Mouse (Mus musculus) spleen, embryonic (tissue): ENCODE data around the gene Aff1.

Experiments
- CTCF ChIA-PET: fragments of 350-600 bp; sonication (Branson Sonifier 250); formaldehyde crosslinking; loops from one replicate; lab custom pipeline; 2022; lab: Charles Lee

The Aff1 gene

DNA sequence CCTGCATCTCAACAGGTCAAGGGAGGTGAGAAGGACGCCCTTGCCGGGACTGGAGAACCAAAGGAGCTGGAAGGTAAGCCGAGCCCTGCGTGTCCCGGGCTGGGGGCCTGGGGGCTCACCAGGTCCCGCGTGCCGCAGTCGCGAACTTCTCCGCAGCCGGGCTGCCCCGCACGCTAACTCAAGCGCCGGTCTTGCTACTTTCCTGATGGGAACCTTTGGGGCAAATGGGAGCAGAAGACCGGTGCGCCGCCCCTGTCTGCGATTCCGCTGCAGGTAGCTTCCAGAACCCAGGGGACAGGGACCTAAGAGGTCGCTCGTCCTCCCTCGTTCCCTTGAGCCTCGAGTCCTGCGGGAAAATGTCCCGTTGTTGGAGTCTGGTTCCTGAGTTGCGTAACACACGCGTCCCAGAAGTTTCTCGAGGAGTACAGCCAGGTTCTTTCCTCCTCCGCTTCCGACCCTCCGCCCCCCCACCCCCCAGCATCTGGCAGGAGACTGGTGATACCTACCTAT is 412 bp downstream of the Aff1 start:
- CTCF ChIA-PET = interaction anchor here (0.6 to 1.7 kb wide), 5 partner anchors 8 to 126 kb away, joined by 3 to 8 read pairs (median 4); no protein-coding TSS in a partner anchor

DNA sequence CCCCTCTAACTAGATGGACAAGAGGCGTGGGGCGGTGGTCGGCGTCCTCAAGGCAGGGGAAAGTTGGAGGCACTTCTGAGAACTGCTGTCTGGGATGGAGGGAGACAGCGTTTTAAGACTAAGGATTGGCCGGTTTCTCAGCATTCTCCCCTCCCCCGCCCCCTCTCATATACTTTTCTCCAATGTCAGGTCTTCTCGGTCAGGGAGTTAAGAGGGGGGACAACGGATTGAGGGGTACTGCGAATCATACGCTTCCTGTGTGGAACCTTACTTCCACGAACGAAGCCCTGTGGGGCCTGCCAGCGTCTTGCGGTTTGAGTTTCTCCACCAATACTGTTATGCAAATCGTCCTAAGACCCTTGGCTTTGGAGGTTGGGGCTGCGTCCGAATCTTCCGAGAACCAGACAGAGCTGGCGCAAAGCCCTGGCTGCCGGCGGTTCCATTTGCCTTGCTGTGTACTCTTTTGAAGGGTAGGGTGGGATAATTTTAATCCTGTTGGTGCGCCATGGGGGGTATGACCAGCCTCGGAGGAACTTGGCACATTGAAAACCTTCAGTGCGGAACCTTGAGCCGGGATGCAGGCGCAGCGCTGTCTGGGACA is 967 bp downstream of the Aff1 start:
- CTCF ChIA-PET = no interaction called here

DNA sequence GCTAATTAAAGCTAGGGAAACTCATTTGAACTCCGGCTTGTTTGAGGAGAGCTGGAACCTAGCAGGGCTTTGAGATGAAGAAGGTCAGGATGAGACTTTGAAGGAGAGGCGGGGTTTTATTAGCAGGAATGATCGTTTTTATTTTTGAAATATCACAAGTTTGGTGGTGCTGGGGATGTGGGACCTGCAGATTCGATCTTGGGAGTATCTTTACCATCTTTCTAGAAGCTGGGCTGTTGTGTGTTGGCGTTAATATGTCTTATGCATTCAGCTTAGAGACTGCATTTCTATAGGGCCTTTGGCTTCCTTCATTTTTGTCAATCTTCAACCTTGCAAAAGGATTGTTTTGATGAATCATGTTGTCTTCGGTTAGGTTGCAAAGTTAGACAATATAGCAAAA is 1.9 kb downstream of the Aff1 start:
- CTCF ChIA-PET = interaction anchor here (0.8 kb wide), 1 partner anchor 9 kb away, joined by 3 read pairs; no protein-coding TSS in a partner anchor

DNA sequence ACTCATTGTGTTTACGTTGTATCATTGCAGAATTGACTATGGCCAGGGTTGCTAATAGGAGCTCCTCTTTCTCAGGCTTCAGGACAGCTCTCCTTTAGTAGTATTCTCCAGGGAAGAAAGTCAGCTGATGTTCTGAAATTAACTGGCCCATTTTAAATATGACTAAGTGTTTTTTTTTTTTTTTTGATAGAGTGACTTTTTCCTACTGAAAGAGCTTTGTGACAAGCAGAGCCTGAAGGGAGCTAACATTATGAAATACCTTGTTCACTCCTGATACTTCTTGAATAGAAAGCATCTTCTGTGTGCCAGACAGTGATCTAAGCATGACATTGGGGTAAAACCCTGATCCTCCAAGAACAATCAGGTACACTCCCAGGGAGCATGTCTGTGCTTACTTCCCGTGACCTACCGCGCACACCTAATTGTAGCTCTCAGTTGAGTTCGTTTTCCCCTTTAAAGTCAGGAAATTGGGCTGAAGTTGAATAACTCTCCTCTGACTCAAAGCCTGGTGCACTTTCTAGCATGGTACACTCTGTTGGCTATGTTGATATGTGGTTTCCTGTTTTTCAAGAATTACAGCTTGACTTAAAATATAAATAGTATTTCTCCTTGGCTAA is 5.8 kb downstream of the Aff1 start:
- CTCF ChIA-PET = interaction anchor here (0.6 to 0.7 kb wide), 2 partner anchors 12 to 88 kb away, joined by 5 to 6 read pairs; no protein-coding TSS in a partner anchor

DNA sequence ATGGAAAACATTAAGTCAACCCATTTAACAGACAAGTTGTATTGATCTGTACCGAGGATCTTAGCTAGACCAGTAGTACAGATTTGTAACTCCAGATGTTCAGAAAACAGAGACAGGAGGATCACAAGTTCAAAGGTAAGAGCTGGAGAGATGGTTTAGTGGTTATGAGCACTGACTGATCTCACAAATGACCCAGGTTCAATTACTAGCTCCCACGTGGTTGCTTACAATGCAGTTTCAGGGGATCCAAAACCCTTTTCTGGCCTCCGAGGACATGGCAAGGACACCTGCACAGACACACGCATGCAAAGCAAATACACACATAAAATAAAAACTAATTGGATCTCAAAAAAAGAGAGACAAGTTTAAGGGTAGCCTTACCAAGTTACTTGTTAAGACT is 6.4 kb downstream of the Aff1 start:
- CTCF ChIA-PET = interaction anchor here (0.6 kb wide), 1 partner anchor 87 kb away, joined by 6 read pairs; no protein-coding TSS in a partner anchor

GRCm38 (mm10) chr5:103699537-103699936 is 7.4 kb downstream of the Aff1 start:
- CTCF ChIA-PET = interaction anchor here (0.6 to 0.7 kb wide), 2 partner anchors 32 to 92 kb away, joined by 3 to 8 read pairs; no protein-coding TSS in a partner anchor

- CTCF ChIA-PET = interaction anchor here (0.6 to 1.2 kb wide), 3 partner anchors 9 to 73 kb away, joined by 3 to 5 read pairs (median 5); partner anchors contain the start of gene Aff1
Measured at GRCm38 (mm10) chr5:103700661-103701060, 8.5 kb downstream of the Aff1 start.

DNA sequence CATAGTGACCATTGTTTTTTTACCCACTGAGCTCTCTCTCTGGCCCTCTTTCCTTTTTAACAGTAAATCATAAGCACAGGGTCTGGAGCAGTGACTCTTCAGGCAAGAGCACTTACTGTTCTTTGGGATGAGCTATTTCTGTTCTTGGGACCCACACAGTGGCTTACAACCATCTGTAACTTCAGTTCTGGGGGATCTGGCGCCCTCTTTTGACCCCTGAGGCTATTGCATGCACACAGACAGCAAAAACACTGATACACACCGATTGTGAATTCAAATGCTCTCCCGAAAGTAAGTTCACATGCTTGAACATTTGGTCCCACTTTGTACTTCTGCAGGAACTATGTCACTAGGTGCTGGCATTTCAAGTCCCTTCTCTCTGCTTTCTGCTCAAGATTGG is 9.3 kb downstream of the Aff1 start:
- CTCF ChIA-PET = interaction anchor here (0.6 to 1.3 kb wide), 4 partner anchors 10 to 72 kb away, joined by 3 to 5 read pairs (median 4); partner anchors contain the start of gene Aff1

GRCm38 (mm10) chr5:103702527-103702926 is 10.4 kb downstream of the Aff1 start:
- CTCF ChIA-PET = interaction anchor here (0.6 to 1.0 kb wide), 2 partner anchors 12 to 24 kb away, joined by 8 to 12 read pairs; no protein-coding TSS in a partner anchor

DNA sequence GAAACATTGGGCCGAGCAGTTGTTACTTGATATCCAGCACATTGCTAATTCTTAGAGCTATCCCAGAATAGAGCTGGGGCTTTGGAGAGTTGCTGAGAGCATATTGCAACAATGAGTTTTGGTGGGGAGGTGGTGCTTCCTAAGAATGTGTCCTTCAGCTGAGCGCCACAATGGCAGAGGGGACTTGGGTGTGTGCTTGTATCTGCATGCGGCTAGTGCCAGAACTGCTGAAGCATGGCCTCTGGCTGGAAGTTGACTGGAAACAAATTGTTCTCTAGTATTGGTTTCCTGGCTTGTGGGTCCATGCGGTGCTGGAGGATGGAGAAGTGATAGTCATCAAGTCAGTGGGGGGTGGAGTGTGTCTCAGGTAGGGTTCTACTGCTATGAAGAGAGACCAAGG is 13.2 kb downstream of the Aff1 start:
- CTCF ChIA-PET = interaction anchor here (0.8 kb wide), 1 partner anchor 139 kb away, joined by 3 read pairs; no protein-coding TSS in a partner anchor

DNA sequence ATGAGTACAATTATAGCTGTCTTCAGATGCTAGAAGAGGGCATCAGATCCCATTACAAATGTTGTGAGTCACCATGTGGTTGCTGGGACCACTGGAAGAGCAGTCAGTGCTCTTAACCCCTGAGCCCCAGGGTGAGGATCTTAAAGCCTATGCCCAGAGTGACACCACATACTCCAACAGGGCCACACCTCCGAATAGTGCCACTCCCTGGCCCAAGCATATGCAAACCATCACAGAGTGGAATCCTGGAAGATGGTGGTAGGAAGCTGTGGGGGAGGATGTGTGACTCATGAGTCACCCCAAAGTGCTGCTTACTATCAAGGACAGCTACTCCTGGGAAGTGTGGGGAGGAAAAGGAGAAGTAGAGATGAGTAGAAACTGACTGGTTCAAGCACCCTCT is 13.7 kb downstream of the Aff1 start:
- CTCF ChIA-PET = interaction anchor here (0.8 kb wide), 1 partner anchor 138 kb away, joined by 3 read pairs; no protein-coding TSS in a partner anchor

GRCm38 (mm10) chr5:103709044-103709443 is 16.9 kb downstream of the Aff1 start:
- CTCF ChIA-PET = no interaction called here

DNA sequence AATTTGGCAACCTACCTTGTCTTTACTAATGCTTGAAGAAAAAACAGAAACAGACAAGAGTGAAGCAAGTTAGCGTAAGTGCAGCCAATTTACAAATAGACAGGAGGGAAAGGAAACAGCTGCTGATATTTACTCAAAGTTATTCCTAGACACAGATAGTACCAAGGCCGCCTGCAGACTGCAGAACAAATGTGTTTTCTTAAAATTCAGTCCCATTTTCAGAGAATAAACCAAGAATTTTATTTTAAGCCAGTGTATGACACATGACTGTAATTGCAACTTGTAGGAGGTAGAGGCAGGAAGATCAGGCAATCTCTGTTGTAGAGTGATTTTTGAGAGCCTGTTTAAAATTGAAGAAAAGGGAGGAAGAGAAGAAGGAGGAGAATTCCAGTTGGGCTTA is 19.7 kb downstream of the Aff1 start:
- CTCF ChIA-PET = interaction anchor here (0.7 kb wide), 1 partner anchor 46 kb away, joined by 3 read pairs; no protein-coding TSS in a partner anchor

- CTCF ChIA-PET = no interaction called here
Measured at GRCm38 (mm10) chr5:103713422-103713821, 21.2 kb downstream of the Aff1 start.

DNA sequence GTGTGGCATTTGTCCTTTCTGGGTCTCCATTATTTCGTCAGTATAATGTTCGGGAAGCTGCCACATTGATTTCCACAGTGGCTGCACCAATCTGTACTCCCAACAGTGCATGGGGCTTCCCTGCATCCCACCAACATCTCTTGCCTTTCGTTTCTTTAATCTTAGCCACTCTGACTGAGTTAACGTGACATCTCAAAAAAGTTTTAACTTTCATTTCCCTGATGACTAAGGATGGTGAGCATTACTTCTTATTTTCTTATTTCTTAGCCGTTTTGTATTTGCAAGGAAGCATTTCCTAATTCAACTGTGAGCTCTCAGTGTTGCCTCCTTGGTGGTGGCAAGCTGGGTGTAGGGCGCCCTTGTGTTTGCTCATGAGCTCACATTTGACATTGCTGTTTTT is 22.8 kb downstream of the Aff1 start:
- CTCF ChIA-PET = interaction anchor here (0.7 kb wide), 1 partner anchor 13 kb away, joined by 8 read pairs; no protein-coding TSS in a partner anchor

- CTCF ChIA-PET = no interaction called here
Measured at GRCm38 (mm10) chr5:103716824-103717342, 24.7 kb downstream of the Aff1 start.

DNA sequence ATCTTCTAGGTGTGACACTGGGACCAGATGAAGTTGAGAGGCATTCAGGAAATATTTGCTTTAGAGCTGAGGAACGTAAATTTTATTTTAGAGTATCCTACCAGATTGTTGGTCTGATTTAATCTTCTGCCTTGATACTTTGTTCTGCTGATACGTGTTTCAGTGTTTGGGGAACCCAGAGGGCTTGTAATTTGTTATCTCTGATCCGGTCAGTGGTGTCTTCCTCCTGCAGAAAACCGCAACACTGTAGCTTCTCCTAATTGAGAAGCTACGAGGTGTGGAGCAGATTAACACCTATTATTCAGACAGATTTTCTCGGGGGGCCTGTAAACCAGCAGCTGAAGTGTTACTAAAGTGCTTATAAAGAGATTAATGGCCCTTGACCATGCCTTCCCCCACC is 27.0 kb downstream of the Aff1 start:
- CTCF ChIA-PET = interaction anchor here (0.6 to 0.8 kb wide), 3 partner anchors 13 to 1896 kb away, joined by 3 to 8 read pairs (median 8); no protein-coding TSS in a partner anchor

GRCm38 (mm10) chr5:103719851-103720250 is 27.7 kb downstream of the Aff1 start:
- CTCF ChIA-PET = interaction anchor here (0.6 to 0.7 kb wide), 2 partner anchors 132 to 1895 kb away, joined by 8 read pairs; no protein-coding TSS in a partner anchor

DNA sequence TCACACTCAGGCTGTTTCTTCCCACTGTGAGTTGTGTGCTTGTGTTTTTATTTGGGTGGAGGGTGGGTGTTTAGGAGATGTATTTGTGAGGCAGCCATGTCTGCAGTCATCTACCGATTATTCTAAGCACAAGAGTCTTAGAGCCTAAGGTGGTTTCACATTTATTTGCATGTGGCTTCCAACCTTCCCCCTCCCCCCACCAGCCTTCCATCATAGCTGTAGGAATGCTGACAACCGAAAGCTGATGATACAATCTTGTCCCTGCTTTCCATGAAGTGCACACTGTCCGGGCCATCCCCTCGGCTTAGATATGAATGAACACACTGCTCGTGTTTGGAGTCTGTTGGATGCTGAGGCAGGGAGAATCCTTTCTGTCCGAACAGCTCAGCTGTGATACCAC is 28.8 kb downstream of the Aff1 start:
- CTCF ChIA-PET = interaction anchor here (0.7 to 0.8 kb wide), 3 partner anchors 12 to 23 kb away, joined by 3 to 5 read pairs (median 4); no protein-coding TSS in a partner anchor

DNA sequence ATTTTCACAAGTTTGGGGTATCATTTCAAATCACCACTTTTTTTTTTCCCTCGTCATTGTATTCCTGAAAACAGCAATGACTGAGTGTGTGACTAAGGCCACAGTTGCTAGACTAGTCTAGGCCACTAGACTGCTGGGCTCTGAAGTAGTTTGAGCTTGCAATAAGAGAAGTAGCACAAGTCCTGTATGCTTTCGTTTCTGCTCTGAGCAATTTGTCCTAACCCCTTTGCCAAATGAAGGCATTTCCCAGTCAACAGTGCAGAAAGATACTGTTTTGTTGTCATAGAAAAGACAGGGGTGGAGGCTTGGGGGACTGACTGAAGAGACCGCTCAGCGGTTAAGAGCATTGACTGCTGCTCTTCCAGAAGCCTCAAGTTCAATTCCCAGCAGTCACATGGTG is 29.3 kb downstream of the Aff1 start:
- CTCF ChIA-PET = interaction anchor here (0.7 to 0.8 kb wide), 2 partner anchors 20 to 22 kb away, joined by 3 to 5 read pairs; no protein-coding TSS in a partner anchor

DNA sequence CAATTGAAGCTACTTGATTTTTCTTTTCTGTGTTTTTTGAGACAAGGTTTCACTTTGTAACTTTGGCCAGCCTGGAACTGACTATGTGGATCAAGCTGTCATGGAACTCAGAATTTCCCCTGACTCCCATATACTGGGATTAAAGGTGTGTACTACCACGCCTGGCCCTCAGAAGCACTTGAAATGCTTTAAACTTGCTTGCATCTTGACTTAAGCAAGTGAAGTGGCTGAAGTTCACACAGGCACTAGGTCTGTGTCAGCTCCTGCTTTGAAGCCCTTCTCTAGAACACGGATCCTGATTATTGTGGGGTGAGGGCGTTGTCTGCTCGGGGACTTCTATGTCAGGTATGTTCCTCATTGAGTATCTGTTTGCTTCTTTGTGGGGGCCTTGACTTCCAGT is 30.5 kb downstream of the Aff1 start:
- CTCF ChIA-PET = no interaction called here
